Mouse (Mus musculus): ENCODE data around the gene Evl.
"Not testable (repeated sequence)": the region's sequence is repeated elsewhere in the genome, so short reads cannot be mapped to it uniquely, and the experiment has no call there.

Evl gene

GRCm38 (mm10) chr12:108554120-108554841 lies at the start of gene Evl:
Evl (plus strand) TSS chr12:108554720.
- DNase-seq, result peak; percentile 83

GRCm38 (mm10) chr12:108505846-108506245 lies 48.7 kb upstream of the Evl start:
- no peak for DNase-seq

- DNase-seq, result not testable (repeated sequence)
These were observed 47.5 kb upstream of the Evl start for GRCm38 (mm10) chr12:108507046-108507445.

- no peak for DNase-seq
These were observed 43.9 kb upstream of the Evl start for GRCm38 (mm10) chr12:108510571-108510970.

GRCm38 (mm10) chr12:108511009-108511408 lies 43.5 kb upstream of the Evl start:
- peak; percentile 52 for DNase-seq

GRCm38 (mm10) chr12:108515464-108515863 lies 39.1 kb upstream of the Evl start:
- no peak for DNase-seq

- no peak for DNase-seq
These were observed 35.1 kb upstream of the Evl start for GRCm38 (mm10) chr12:108519374-108519773.

GRCm38 (mm10) chr12:108529214-108529613 lies 25.3 kb upstream of the Evl start:
- peak; percentile 31 for DNase-seq

- DNase-seq, result no peak
These were observed 20.0 kb upstream of the Evl start for GRCm38 (mm10) chr12:108534484-108534883.

GRCm38 (mm10) chr12:108536461-108536860 lies 18.1 kb upstream of the Evl start:
- DNase-seq, result no peak

- DNase-seq, result peak; percentile 69
These were observed 13.4 kb upstream of the Evl start for GRCm38 (mm10) chr12:108541088-108541487.

- no peak for DNase-seq
These were observed 7.9 kb upstream of the Evl start for GRCm38 (mm10) chr12:108546508-108547153.

- no peak for DNase-seq
These were observed 7.2 kb upstream of the Evl start for GRCm38 (mm10) chr12:108547251-108547875.

- DNase-seq, result no peak
These were observed 2.8 kb upstream of the Evl start for GRCm38 (mm10) chr12:108551731-108552130.

- no peak for DNase-seq
These were observed 1.4 kb upstream of the Evl start for GRCm38 (mm10) chr12:108553079-108553478.

- peak; percentile 40 for DNase-seq
These were observed 489 bp downstream of the Evl start for GRCm38 (mm10) chr12:108554861-108555556.

GRCm38 (mm10) chr12:108558194-108558593 lies 3.7 kb downstream of the Evl start:
- DNase-seq, result no peak

GRCm38 (mm10) chr12:108563238-108563637 lies 8.7 kb downstream of the Evl start:
- no peak for DNase-seq

GRCm38 (mm10) chr12:108564910-108565506 lies 10.5 kb downstream of the Evl start:
- DNase-seq, result no peak

GRCm38 (mm10) chr12:108579156-108579871 lies 24.8 kb downstream of the Evl start:
- no peak for DNase-seq

- peak; percentile 67 for DNase-seq
These were observed 29.3 kb downstream of the Evl start for GRCm38 (mm10) chr12:108583775-108584174.

- DNase-seq, result no peak
These were observed 35.6 kb downstream of the Evl start for GRCm38 (mm10) chr12:108590131-108590530.

Data from cerebellum, adult 9-10 months (tissue).